Mouse (Mus musculus): ENCODE data around the gene Myo1b.

- no peak for TF ChIP-seq CTCF (IDR thresholded peaks at IDR 0.05; ENCODE audit: extremely low read depth, insufficient read depth, insufficient read length, insufficient replicate concordance)
- no peak for TF ChIP-seq POLR2A (IDR thresholded peaks at IDR 0.05; ENCODE audit: low read depth, low read length)
Measured at GRCm38 (mm10) chr1:51746711-51747240, 169.1 kb downstream of the Myo1b start.

All from spleen, adult 2 months (tissue).